Mouse (Mus musculus) colon, adult 2 months (tissue): ENCODE results near the gene Ugt2b37. TPM values are rescaled to one million over a fixed set of nuclear protein-coding genes. Genes with fewer than 3 reads are reported as not detected.

ENCODE experiments used
- polyA plus RNA-seq: library from polyadenylated mRNA; depleted of rRNA; stranded (reverse); fragments of >200 nt; gene quantifications from 2 replicates; pipeline ENCODE4 v1.2.3, GENCODE M21; 2012; rRNA removed

The Ugt2b37 gene
- not detected in 2 replicates for polyA plus RNA-seq

GRCm38 (mm10) chr5:87254676-87255075 is at the start of gene Ugt2b37:
Ugt2b37 (minus strand) TSS chr5:87254804.

Other genes with a start within 250 kb of the Ugt2b37 start
- gene Ugt2b36, start 162.2 kb downstream of the Ugt2b37 start, polyA plus RNA-seq, result 0.17 and 0.20 TPM in 2 replicates
- 1.3 and 1.5 TPM in 2 replicates for gene Ugt2b5, start 114.5 kb downstream of the Ugt2b37 start, polyA plus RNA-seq
- gene Ugt2a3, start 82.4 kb upstream of the Ugt2b37 start, polyA plus RNA-seq, result not detected in 2 replicates
- gene Ugt2b38, start 169.4 kb upstream of the Ugt2b37 start, polyA plus RNA-seq, result not detected in 2 replicates
- gene Ugt2a2, start 227.5 kb upstream of the Ugt2b37 start, polyA plus RNA-seq, result not detected in 2 replicates
- not detected in 2 replicates for gene Gm43638, start 232.0 kb upstream of the Ugt2b37 start, polyA plus RNA-seq
- gene Ugt2a1, start 236.1 kb upstream of the Ugt2b37 start, polyA plus RNA-seq, result not detected in 2 replicates